Mouse (Mus musculus): ENCODE results near the gene Gm14190. TPM values are rescaled to one million over a fixed set of nuclear protein-coding genes. Genes with fewer than 3 reads are reported as not detected.
"Not testable (repeated sequence)": the region's sequence is repeated elsewhere in the genome, so short reads cannot be mapped to it uniquely, and the experiment has no call there.

Gene Gm14190
- polyA plus RNA-seq, 1 experiment from 2014 or later = not detected

DNA sequence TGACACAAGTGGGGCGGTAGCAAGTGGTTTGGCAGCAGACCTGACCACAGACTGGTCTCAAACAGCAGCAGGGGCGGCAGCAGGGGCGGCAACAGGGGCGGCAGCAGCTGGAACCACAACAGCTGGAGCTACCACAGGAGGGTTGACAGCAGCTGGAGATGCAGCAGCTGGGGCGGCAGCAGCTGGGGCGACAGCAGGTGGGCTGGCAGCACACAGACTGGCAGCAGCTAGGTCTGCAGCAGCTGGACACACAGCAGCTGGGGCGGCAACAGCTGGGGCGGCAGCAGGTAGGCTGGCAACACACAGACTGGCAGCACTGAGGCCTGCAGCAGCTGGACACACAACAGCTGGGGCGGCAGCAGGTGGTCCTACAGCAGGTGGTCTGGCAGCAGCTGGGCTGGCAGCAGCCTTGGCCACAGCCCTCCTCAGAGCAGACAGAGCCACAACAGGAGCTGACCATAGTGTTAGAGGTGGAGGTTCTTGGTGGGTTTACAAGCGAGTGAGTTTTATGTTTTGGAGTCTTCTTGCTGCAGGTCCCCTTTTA, 32.0 kb downstream of the Gm14190 start, which contains the start of gene Gm11563:
Gene Gm11563, minus strand, starts transcription at position 494 of the 544 bp plus-strand sequence.
- H3K27me3 ChIP-seq (ENCODE audit: control insufficient read depth, insufficient read depth, low read depth, low read length); H3K4me2 ChIP-seq (ENCODE audit: low read length); H3K4me1 ChIP-seq (ENCODE audit: control insufficient read depth, insufficient read depth, low read length); H3K4me3 ChIP-seq (ENCODE audit: low read depth, low read length); H3K36me3 ChIP-seq (ENCODE audit: control insufficient read depth, insufficient read depth, low read length); ATAC-seq; H3K9me3 ChIP-seq (replicated peaks; ENCODE audit: control insufficient read depth, low read length, poor library complexity, severe bottlenecking); H3K27ac ChIP-seq (ENCODE audit: low read length); H3K9ac ChIP-seq (ENCODE audit: low read depth, low read length): not testable (repeated sequence)
- 69% methylated on average over 10 of the region's 10 CpGs for WGBS

DNA sequence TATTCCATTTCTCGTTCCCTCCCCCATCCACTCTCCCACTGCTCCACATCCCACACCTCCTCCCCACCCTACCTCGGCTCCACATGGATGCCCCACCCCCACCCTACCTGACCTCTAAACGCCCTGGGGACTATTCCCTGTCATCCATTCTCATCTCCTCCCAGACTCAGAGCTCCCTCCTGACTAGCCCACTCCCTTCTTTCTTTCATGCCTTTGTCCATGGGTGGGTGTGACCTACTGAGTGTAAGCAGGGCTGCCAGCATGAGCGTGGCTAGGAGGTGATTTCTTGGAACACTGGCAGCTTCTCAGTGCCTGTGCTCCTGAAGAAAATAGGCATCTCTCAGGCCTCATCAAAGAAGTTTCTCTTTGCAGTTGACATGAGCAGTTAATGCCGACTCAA, 33.5 kb downstream of the Gm14190 start:
- Histone ChIP-seq H3K9me3 (replicated peaks; ENCODE audit: control insufficient read depth, low read length, poor library complexity, severe bottlenecking) (no peaks in the 10 kb centered on the region), H3K27me3 (ENCODE audit: control insufficient read depth, insufficient read depth, low read depth, low read length) (no peaks in the 10 kb centered on the region), H3K36me3 (ENCODE audit: control insufficient read depth, insufficient read depth, low read length) (no peaks in the 10 kb centered on the region), H3K27ac (ENCODE audit: low read length) (no peak overlapping the region), H3K9ac (ENCODE audit: low read depth, low read length) (no peak overlapping the region), H3K4me3 (ENCODE audit: low read depth, low read length) (no peak overlapping the region), H3K4me2 (ENCODE audit: low read length) (no peak overlapping the region), H3K4me1 (ENCODE audit: control insufficient read depth, insufficient read depth, low read length) (no peaks in the 10 kb centered on the region)
- WGBS = 50% methylated on average over 5 of the region's 5 CpGs
- ATAC-seq = no peak

DNA sequence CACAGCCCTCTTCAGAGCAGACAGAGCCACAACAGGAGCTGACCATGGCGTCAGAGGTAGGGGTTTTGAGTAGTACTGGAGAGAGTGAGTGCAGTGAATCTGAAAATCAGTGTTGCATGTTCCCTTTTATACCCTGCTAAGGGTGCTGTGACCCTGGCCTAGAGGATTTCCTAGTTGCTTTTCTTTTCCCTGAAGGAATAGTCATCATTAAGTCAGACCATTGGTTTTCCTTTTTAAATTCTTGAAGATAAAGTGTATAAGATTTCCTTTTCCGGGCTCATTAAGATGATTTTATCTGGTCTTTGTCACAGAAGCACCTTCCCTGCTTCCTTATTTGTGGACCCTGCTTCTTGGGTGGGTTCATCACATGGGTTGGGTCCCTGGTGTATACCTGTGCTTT, 40.4 kb downstream of the Gm14190 start, which contains the start of gene Gm11555:
Gene Gm11555, minus strand, starts transcription at position 101 of the 400 bp plus-strand sequence.
- ATAC-seq = no peak
- 83% methylated on average over 2 of the region's 2 CpGs for WGBS
- H3K9ac ChIP-seq (ENCODE audit: low read depth, low read length) = no peak within 1 kb of the TSS
- H3K4me1 ChIP-seq (ENCODE audit: control insufficient read depth, insufficient read depth, low read length) = no peaks in the 10 kb centered on the region
- H3K36me3 ChIP-seq (ENCODE audit: control insufficient read depth, insufficient read depth, low read length) = no peaks in the 10 kb centered on the region
- no peak within 1 kb of the TSS for H3K27ac ChIP-seq (ENCODE audit: low read length)
- no peaks in the 10 kb centered on the region for H3K9me3 ChIP-seq (replicated peaks; ENCODE audit: control insufficient read depth, low read length, poor library complexity, severe bottlenecking)
- no peaks in the 10 kb centered on the region for H3K27me3 ChIP-seq (ENCODE audit: control insufficient read depth, insufficient read depth, low read depth, low read length)
- no peak within 1 kb of the TSS for H3K4me2 ChIP-seq (ENCODE audit: low read length)
- no peak within 1 kb of the TSS for H3K4me3 ChIP-seq (ENCODE audit: low read depth, low read length)

DNA sequence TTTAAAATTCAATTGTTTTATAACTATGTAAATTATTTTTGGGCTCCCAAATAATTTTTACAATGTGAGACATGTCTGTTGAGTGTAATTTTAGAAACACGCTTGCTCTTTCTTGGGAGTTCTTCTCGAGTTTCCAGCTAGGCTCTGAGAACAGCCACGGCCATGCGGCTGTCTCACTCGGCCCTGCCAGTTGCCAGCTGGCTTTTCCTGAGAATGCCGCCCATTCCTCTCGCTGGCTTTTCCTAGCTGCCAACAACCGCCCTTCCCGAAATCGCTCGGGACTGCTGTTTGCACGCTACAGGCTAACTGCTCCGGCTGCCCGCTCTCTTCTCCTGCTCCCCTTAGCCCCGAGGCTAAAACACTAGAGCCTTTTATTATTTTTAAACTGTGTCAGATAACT, 44.1 kb downstream of the Gm14190 start:
- Histone ChIP-seq H3K9me3 (replicated peaks; ENCODE audit: control insufficient read depth, low read length, poor library complexity, severe bottlenecking) (no peaks in the 10 kb centered on the region), H3K9ac (ENCODE audit: low read depth, low read length) (no peak overlapping the region), H3K4me3 (ENCODE audit: low read depth, low read length) (no peak overlapping the region), H3K4me1 (ENCODE audit: control insufficient read depth, insufficient read depth, low read length) (no peaks in the 10 kb centered on the region), H3K36me3 (ENCODE audit: control insufficient read depth, insufficient read depth, low read length) (no peaks in the 10 kb centered on the region), H3K27ac (ENCODE audit: low read length) (no peak overlapping the region), H3K27me3 (ENCODE audit: control insufficient read depth, insufficient read depth, low read depth, low read length) (no peaks in the 10 kb centered on the region), H3K4me2 (ENCODE audit: low read length) (no peak overlapping the region)
- WGBS = 92% methylated on average over 15 of the region's 15 CpGs
- no peak for ATAC-seq

DNA sequence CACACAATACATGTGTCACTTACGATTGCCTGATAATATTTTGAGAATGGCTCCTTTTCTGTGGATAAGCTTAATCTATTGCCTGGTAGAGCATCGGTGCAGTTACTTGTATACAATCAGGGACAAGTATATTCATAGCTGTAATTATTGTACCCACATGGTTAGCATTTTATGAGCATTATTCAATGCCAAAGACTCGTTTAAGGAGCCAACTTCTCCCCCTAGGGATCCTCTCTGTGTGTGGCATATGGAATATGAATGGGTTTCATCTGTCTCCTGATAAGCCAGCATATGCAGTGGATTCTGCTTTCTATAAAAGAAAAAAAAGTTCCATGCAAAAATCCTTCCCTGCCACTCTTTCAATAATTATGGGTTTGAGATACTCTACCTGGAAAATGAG, 46.2 kb downstream of the Gm14190 start:
- no peak overlapping the region for H3K27ac ChIP-seq (ENCODE audit: low read length)
- no peak for ATAC-seq
- H3K4me3 ChIP-seq (ENCODE audit: low read depth, low read length) = no peak overlapping the region
- 73% methylated on average over 3 of the region's 3 CpGs for WGBS
- no peaks in the 10 kb centered on the region for H3K4me1 ChIP-seq (ENCODE audit: control insufficient read depth, insufficient read depth, low read length)
- no peak overlapping the region for H3K9ac ChIP-seq (ENCODE audit: low read depth, low read length)
- H3K36me3 ChIP-seq (ENCODE audit: control insufficient read depth, insufficient read depth, low read length) = no peaks in the 10 kb centered on the region
- no peaks in the 10 kb centered on the region for H3K27me3 ChIP-seq (ENCODE audit: control insufficient read depth, insufficient read depth, low read depth, low read length)
- no peak overlapping the region for H3K4me2 ChIP-seq (ENCODE audit: low read length)
- no peaks in the 10 kb centered on the region for H3K9me3 ChIP-seq (replicated peaks; ENCODE audit: control insufficient read depth, low read length, poor library complexity, severe bottlenecking)

DNA sequence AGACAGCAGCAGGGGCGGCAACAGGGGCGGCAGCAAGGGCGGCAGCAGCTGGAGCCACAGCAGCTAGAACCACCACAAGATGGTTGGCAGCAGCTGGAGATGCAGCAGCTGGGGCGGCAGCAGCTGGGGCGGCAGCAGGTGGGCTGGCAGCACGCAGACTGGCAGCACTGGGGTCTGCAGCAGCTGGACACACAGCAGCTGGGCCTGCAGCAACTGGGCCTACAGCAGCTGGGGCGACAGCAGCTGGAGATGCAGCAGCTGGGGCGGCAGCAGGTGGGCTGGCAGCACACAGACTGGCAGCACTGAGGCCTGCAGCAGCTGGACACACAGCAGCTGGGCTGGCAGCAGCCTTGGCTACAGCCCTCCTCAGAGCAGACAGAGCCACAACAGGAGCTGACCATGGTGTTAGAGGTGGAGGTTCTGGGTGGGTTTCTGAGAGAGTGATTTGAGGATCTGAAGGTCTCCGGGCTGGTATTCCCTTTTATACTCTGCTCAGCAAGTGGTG, 46.9 kb downstream of the Gm14190 start, which contains the start of gene Krtap4-7:
Gene Krtap4-7, minus strand, starts transcription at position 455 of the 505 bp plus-strand sequence.
- H3K27ac ChIP-seq (ENCODE audit: low read length); H3K4me2 ChIP-seq (ENCODE audit: low read length); H3K9ac ChIP-seq (ENCODE audit: low read depth, low read length); H3K4me1 ChIP-seq (ENCODE audit: control insufficient read depth, insufficient read depth, low read length); H3K27me3 ChIP-seq (ENCODE audit: control insufficient read depth, insufficient read depth, low read depth, low read length); H3K36me3 ChIP-seq (ENCODE audit: control insufficient read depth, insufficient read depth, low read length); ATAC-seq; H3K4me3 ChIP-seq (ENCODE audit: low read depth, low read length); H3K9me3 ChIP-seq (replicated peaks; ENCODE audit: control insufficient read depth, low read length, poor library complexity, severe bottlenecking): not testable (repeated sequence)
- WGBS = 84% methylated on average over 9 of the region's 9 CpGs

DNA sequence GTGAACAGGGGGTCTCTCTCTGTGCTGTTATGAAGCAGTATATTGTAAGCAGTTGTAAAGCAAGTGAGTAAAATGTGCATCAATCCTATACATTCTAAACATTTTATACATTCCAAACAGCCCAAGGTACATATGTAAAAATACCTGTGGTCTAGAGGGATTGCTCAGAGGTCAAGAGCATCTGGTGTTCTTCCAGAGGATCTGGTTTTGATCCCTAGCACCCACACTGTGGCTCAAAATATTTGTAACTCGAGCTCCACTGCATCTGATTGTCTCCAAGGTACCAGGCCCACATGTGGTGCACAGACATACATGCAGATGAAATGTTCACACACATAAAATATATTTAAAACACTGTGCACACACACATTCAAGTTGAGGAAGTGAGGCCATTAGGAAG, 49.6 kb downstream of the Gm14190 start:
- ATAC-seq = no peak
- H3K4me2 ChIP-seq (ENCODE audit: low read length) = no peak overlapping the region
- no peaks in the 10 kb centered on the region for H3K4me1 ChIP-seq (ENCODE audit: control insufficient read depth, insufficient read depth, low read length)
- no peak overlapping the region for H3K27ac ChIP-seq (ENCODE audit: low read length)
- H3K9me3 ChIP-seq (replicated peaks; ENCODE audit: control insufficient read depth, low read length, poor library complexity, severe bottlenecking) = no peaks in the 10 kb centered on the region
- H3K4me3 ChIP-seq (ENCODE audit: low read depth, low read length) = no peak overlapping the region
- no peak overlapping the region for H3K9ac ChIP-seq (ENCODE audit: low read depth, low read length)
- H3K27me3 ChIP-seq (ENCODE audit: control insufficient read depth, insufficient read depth, low read depth, low read length) = no peaks in the 10 kb centered on the region
- H3K36me3 ChIP-seq (ENCODE audit: control insufficient read depth, insufficient read depth, low read length) = no peaks in the 10 kb centered on the region
- WGBS = 55% methylated on average over 1 of the region's 1 CpGs

Other genes starting within 250 kb of the Gm14190 start
- 0.11 TPM in 1 of 2 replicates, not detected in the other for gene Krt23, start 197.6 kb downstream of the Gm14190 start, polyA plus RNA-seq (2015; fragmentation: Nextera tagmentation; extraction: Ambion mirVana)
- gene Krt39, start 169.4 kb downstream of the Gm14190 start, polyA plus RNA-seq (2015; fragmentation: Nextera tagmentation; extraction: Ambion mirVana) = not detected in 2 replicates
- not detected in 2 replicates for gene Krt40, start 147.6 kb downstream of the Gm14190 start, polyA plus RNA-seq (2015; fragmentation: Nextera tagmentation; extraction: Ambion mirVana)
- gene Krtap3-3, start 139.9 kb downstream of the Gm14190 start, polyA plus RNA-seq (2015; fragmentation: Nextera tagmentation; extraction: Ambion mirVana) = not detected in 2 replicates
- not detected in 2 replicates for gene Krtap3-2, start 133.9 kb downstream of the Gm14190 start, polyA plus RNA-seq (2015; fragmentation: Nextera tagmentation; extraction: Ambion mirVana)
- gene Gm11939, start 131.3 kb downstream of the Gm14190 start, polyA plus RNA-seq (2015; fragmentation: Nextera tagmentation; extraction: Ambion mirVana) = not detected in 2 replicates
- not detected in 2 replicates for gene Krtap3-1, start 124.1 kb downstream of the Gm14190 start, polyA plus RNA-seq (2015; fragmentation: Nextera tagmentation; extraction: Ambion mirVana)
- gene Krtap1-5, start 109.7 kb downstream of the Gm14190 start, polyA plus RNA-seq (2015; fragmentation: Nextera tagmentation; extraction: Ambion mirVana) = not detected in 2 replicates
- not detected in 2 replicates for gene Krtap1-4, start 107.1 kb downstream of the Gm14190 start, polyA plus RNA-seq (2015; fragmentation: Nextera tagmentation; extraction: Ambion mirVana)
- gene Krtap1-3, start 99.4 kb downstream of the Gm14190 start, polyA plus RNA-seq (2015; fragmentation: Nextera tagmentation; extraction: Ambion mirVana) = not detected in 2 replicates
- not detected in 2 replicates for gene Krtap9-3, start 92.6 kb downstream of the Gm14190 start, polyA plus RNA-seq (2015; fragmentation: Nextera tagmentation; extraction: Ambion mirVana)
- not detected in 2 replicates for gene Gm11938, start 87.4 kb downstream of the Gm14190 start, polyA plus RNA-seq (2015; fragmentation: Nextera tagmentation; extraction: Ambion mirVana)
- gene Gm11937, start 80.6 kb downstream of the Gm14190 start, polyA plus RNA-seq (2015; fragmentation: Nextera tagmentation; extraction: Ambion mirVana) = not detected in 2 replicates
- not detected in 2 replicates for gene Krtap2-4, start 75.9 kb downstream of the Gm14190 start, polyA plus RNA-seq (2015; fragmentation: Nextera tagmentation; extraction: Ambion mirVana)
- not detected in 2 replicates for gene Gm11562, start 70.3 kb downstream of the Gm14190 start, polyA plus RNA-seq (2015; fragmentation: Nextera tagmentation; extraction: Ambion mirVana)
- gene Krtap4-1, start 62.5 kb downstream of the Gm14190 start, polyA plus RNA-seq (2015; fragmentation: Nextera tagmentation; extraction: Ambion mirVana) = not detected in 2 replicates
- 0.25 TPM in 1 of 2 replicates, not detected in the other for gene Krtap4-2, start 55.7 kb downstream of the Gm14190 start, polyA plus RNA-seq (2015; fragmentation: Nextera tagmentation; extraction: Ambion mirVana)
- gene Krtap4-7, start 46.7 kb downstream of the Gm14190 start, polyA plus RNA-seq (2015; fragmentation: Nextera tagmentation; extraction: Ambion mirVana) = not detected in 2 replicates
- not detected in 2 replicates for gene Gm11555, start 40.5 kb downstream of the Gm14190 start, polyA plus RNA-seq (2015; fragmentation: Nextera tagmentation; extraction: Ambion mirVana)
- not detected in 2 replicates for gene Gm11563, start 31.8 kb downstream of the Gm14190 start, polyA plus RNA-seq (2015; fragmentation: Nextera tagmentation; extraction: Ambion mirVana)
- not detected in 2 replicates for gene Krtap4-6, start 24.8 kb downstream of the Gm14190 start, polyA plus RNA-seq (2015; fragmentation: Nextera tagmentation; extraction: Ambion mirVana)
- not detected in 2 replicates for gene Gm14180, start 43.5 kb upstream of the Gm14190 start, polyA plus RNA-seq (2015; fragmentation: Nextera tagmentation; extraction: Ambion mirVana)
- not detected in 2 replicates for gene Gm11595, start 82.2 kb upstream of the Gm14190 start, polyA plus RNA-seq (2015; fragmentation: Nextera tagmentation; extraction: Ambion mirVana)
- not detected in 2 replicates for gene Krtap4-8, start 90.0 kb upstream of the Gm14190 start, polyA plus RNA-seq (2015; fragmentation: Nextera tagmentation; extraction: Ambion mirVana)
- not detected in 2 replicates for gene Krtap4-9, start 94.5 kb upstream of the Gm14190 start, polyA plus RNA-seq (2015; fragmentation: Nextera tagmentation; extraction: Ambion mirVana)
- not detected in 2 replicates for gene Gm11596, start 102.7 kb upstream of the Gm14190 start, polyA plus RNA-seq (2015; fragmentation: Nextera tagmentation; extraction: Ambion mirVana)
- not detected in 2 replicates for gene Gm11569, start 108.2 kb upstream of the Gm14190 start, polyA plus RNA-seq (2015; fragmentation: Nextera tagmentation; extraction: Ambion mirVana)
- not detected in 2 replicates for gene Gm11554, start 113.7 kb upstream of the Gm14190 start, polyA plus RNA-seq (2015; fragmentation: Nextera tagmentation; extraction: Ambion mirVana)
- gene Krtap4-13, start 119.2 kb upstream of the Gm14190 start, polyA plus RNA-seq (2015; fragmentation: Nextera tagmentation; extraction: Ambion mirVana) = not detected in 2 replicates
- not detected in 2 replicates for gene Gm11564, start 124.9 kb upstream of the Gm14190 start, polyA plus RNA-seq (2015; fragmentation: Nextera tagmentation; extraction: Ambion mirVana)
- not detected in 2 replicates for gene 2300003K06Rik, start 147.3 kb upstream of the Gm14190 start, polyA plus RNA-seq (2015; fragmentation: Nextera tagmentation; extraction: Ambion mirVana)
- gene Krtap4-16, start 160.9 kb upstream of the Gm14190 start, polyA plus RNA-seq (2015; fragmentation: Nextera tagmentation; extraction: Ambion mirVana) = not detected in 2 replicates
- gene Gm11568, start 167.2 kb upstream of the Gm14190 start, polyA plus RNA-seq (2015; fragmentation: Nextera tagmentation; extraction: Ambion mirVana) = not detected in 2 replicates
- not detected in 2 replicates for gene Gm11559, start 173.7 kb upstream of the Gm14190 start, polyA plus RNA-seq (2015; fragmentation: Nextera tagmentation; extraction: Ambion mirVana)
- gene Krtap9-1, start 182.6 kb upstream of the Gm14190 start, polyA plus RNA-seq (2015; fragmentation: Nextera tagmentation; extraction: Ambion mirVana) = not detected in 2 replicates
- not detected in 2 replicates for gene Gm11567, start 188.4 kb upstream of the Gm14190 start, polyA plus RNA-seq (2015; fragmentation: Nextera tagmentation; extraction: Ambion mirVana)
- not detected in 2 replicates for gene Krtap31-1, start 217.2 kb upstream of the Gm14190 start, polyA plus RNA-seq (2015; fragmentation: Nextera tagmentation; extraction: Ambion mirVana)
- not detected in 2 replicates for gene Gm11565, start 224.0 kb upstream of the Gm14190 start, polyA plus RNA-seq (2015; fragmentation: Nextera tagmentation; extraction: Ambion mirVana)
- gene Krtap31-2, start 245.6 kb upstream of the Gm14190 start, polyA plus RNA-seq (2015; fragmentation: Nextera tagmentation; extraction: Ambion mirVana) = not detected in 2 replicates